Mouse (Mus musculus) Patski (cell line): ENCODE data around the gene Sfxn4. TPM values are rescaled to one million over a fixed set of nuclear protein-coding genes. Genes with fewer than 3 reads are reported as not detected.
A peak's percentile ranks its signal among the peaks of the same experiment; 100 is the strongest.
"Not testable (repeated sequence)": the region's sequence is repeated elsewhere in the genome, so short reads cannot be mapped to it uniquely, and the experiment has no call there.

Source experiments
- ATAC-seq: fragments of 100-300 bp; one replicate; pipeline ENCODE4 v1.8.0; 2021
- CTCF ChIA-PET: fragments of 350-600 bp; sonication (Branson Sonifier 250); formaldehyde crosslinking; loops from one replicate; lab custom pipeline; 2022; ENCODE audit warnings: inconsistent platforms; lab: Charles Lee
- POLR2A ChIA-PET: fragments of 350-600 bp; sonication (Branson Sonifier 250); formaldehyde crosslinking; loops from one replicate; lab custom pipeline; 2022; ENCODE audit warnings: antibody characterized with exemption, inconsistent platforms; lab: Charles Lee
- DNase-seq: peaks from one replicate; pipeline ENCODE4 v3.0.0-alpha.2; 2011; ENCODE audit warnings: low read depth, low spot score
- H3K27me3 ChIP-seq: fragments of 371-371 bp; one replicate; pipeline ENCODE4 v1.5.1; 2021
- CTCF ChIP-seq: fragments of 100-300 bp; IDR thresholded peaks from one replicate; pipeline ENCODE4 v1.5.1; 2021
- in situ Hi-C: fragments of 300-500 bp; cut with MboI; formaldehyde crosslinking; loops from 3 replicates; pipeline ENCODE4 v1.11.1; 2018; ENCODE audit warnings: low pct_unique_long_range_greater_than_20kb, mixed read lengths
- polyA plus RNA-seq: library from polyadenylated mRNA; unstranded; gene quantifications from one replicate; pipeline ENCODE4 v1.2.3, GENCODE M21; 2021

The Sfxn4 gene
- polyA plus RNA-seq, 1 experiment from 2014 or later: 6.8 TPM

DNA sequence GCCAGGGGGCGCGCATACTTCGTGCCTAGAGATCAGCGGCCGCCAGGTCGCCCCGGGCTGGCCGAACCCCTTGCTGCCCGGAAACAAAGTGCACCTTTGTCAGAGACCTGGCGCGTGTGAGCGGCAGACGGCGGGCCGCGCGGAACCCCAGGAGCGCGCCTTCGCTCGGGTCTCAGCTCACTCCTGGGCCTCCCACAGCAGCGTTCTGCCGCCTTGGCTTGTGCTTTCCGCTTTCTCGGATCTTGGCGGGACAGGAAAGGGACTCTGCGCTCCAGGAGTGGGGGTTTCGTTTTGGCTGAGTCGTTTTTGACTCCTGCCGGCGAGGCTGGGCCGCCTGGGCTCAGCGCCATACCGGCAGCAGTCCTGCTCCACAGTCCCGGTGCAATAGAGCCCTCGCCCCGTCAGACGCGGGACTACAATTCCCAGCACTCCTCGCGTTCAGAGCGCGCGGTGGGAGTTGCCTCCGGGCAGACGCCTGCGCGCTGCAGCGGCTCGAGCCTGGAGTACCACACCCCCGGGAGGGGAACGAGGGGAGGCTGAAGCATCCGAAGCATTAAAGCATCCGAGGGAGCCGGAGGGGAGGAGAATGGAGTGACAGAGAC is 28.5 kb upstream of the Sfxn4 start, which contains the start of gene Grk5:
Gene Grk5 (plus strand): TSS at position 36 of the 602 bp plus-strand sequence.
- in situ Hi-C loops: loop anchor here (5.0 kb wide), 1 partner anchor 197 kb away; no protein-coding TSS in a partner anchor
- no peaks in the 10 kb centered on the region for H3K27me3 ChIP-seq
- peak; percentile 100 for TF ChIP-seq CTCF
- POLR2A ChIA-PET: interaction anchor here (0.7 to 1.7 kb wide), 5 partner anchors 15 to 195 kb away, joined by 3 to 5 read pairs (median 3); no protein-coding TSS in a partner anchor
- CTCF ChIA-PET: interaction anchor here (0.9 to 6.4 kb wide), 12 partner anchors 13 to 222 kb away, joined by 3 to 66 read pairs (median 4); no protein-coding TSS in a partner anchor
- peak; percentile 94 for ATAC-seq
- DNase-seq: no peak

DNA sequence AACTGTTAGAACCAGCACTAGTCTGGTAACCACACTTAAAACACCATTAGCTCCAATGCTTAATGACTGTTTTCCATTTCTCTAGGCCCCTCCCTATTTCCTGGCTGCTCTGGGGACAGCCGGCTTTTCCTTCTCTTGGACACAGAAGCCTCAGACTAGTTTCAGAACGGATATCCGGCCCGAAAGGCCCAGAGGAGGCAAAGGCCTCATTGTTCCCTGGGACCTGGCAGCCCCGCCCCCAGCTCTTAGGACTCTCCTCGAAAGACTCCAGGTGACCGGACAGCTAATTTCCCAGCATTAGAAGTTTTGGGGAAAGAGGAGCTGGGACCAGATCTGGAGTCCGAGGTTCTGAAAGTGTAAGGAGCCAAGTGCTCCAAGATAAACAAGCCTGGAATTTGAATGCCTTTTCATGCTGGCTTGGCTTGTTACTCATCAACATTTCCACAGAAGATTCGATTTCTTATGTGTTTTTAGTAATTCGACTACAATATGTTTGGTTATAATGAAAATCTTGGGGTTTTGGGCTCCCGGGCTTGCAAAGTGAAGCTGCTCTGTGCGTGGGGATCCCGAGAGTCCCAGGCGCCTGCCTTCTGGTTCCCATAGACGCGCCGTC is 27.9 kb upstream of the Sfxn4 start:
- CTCF ChIA-PET: interaction anchor here (0.9 to 6.4 kb wide), 12 partner anchors 13 to 223 kb away, joined by 3 to 66 read pairs (median 4); no protein-coding TSS in a partner anchor
- in situ Hi-C loops: loop anchor here (5.0 kb wide), 1 partner anchor 198 kb away; no protein-coding TSS in a partner anchor
- POLR2A ChIA-PET: interaction anchor here (0.7 to 1.7 kb wide), 4 partner anchors 14 to 195 kb away, joined by 3 to 5 read pairs (median 3); no protein-coding TSS in a partner anchor
- TF ChIP-seq CTCF: no peak
- no peak for DNase-seq
- no peaks in the 10 kb centered on the region for H3K27me3 ChIP-seq
- ATAC-seq: peak; percentile 32

DNA sequence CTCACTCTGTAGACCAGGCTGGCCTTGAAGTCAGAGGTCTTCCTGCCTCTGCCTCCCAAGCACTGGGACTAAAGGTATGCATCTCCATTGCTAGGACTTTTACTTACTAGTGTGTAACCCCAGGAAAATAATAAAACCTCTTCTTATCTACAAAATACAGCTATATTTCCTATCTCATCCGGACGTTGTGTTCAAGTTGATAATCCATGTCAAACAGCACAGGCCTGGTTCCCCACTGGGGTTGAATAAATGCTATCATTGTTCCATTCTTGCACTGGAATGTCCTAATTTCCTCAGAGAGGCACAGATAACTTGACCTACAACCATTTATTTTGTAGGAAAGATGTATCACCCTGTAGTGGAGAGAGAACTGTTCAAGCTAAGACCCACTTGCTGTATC is 26.4 kb upstream of the Sfxn4 start:
- ChIA-PET CTCF (interaction anchor here (1.2 to 6.4 kb wide), 5 partner anchors 13 to 210 kb away, joined by 3 to 66 read pairs (median 4); partner anchors contain the start of gene Prdx3), POLR2A (no interaction called here)
- ATAC-seq (no peak), DNase-seq (no peak)
- no peaks in the 10 kb centered on the region for H3K27me3 ChIP-seq
- in situ Hi-C loops: loop anchor here (5.0 kb wide), 1 partner anchor 200 kb away; no protein-coding TSS in a partner anchor
- no peak for TF ChIP-seq CTCF

DNA sequence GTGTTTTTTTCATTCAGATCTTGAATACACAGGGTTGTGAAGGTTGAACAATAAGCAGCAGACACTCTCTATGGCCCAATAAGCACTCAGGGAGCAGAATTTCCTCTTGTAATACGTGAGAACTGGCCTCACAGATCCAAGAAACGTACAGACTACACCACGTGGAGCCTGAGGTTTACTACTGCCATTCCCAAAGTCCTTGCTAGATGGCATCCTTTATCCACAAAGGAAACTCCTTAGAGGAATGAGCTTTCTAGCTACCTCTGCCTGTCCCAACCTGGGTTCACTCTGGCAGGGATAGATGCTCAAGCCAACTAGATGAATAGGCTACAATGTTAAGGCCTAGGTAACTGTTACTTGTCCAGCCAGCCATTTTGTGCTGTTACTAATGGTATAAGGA is 21.9 kb upstream of the Sfxn4 start:
- peaks cover 3% of the 10 kb centered on the region for H3K27me3 ChIP-seq
- ChIA-PET CTCF (interaction anchor here (0.7 to 1.8 kb wide), 7 partner anchors 8 to 215 kb away, joined by 3 to 22 read pairs (median 5); no protein-coding TSS in a partner anchor), POLR2A (no interaction called here)
- in situ Hi-C loops: no loop called here
- no peak for DNase-seq
- TF ChIP-seq CTCF: peak; percentile 80
- peak; percentile 85 for ATAC-seq

DNA sequence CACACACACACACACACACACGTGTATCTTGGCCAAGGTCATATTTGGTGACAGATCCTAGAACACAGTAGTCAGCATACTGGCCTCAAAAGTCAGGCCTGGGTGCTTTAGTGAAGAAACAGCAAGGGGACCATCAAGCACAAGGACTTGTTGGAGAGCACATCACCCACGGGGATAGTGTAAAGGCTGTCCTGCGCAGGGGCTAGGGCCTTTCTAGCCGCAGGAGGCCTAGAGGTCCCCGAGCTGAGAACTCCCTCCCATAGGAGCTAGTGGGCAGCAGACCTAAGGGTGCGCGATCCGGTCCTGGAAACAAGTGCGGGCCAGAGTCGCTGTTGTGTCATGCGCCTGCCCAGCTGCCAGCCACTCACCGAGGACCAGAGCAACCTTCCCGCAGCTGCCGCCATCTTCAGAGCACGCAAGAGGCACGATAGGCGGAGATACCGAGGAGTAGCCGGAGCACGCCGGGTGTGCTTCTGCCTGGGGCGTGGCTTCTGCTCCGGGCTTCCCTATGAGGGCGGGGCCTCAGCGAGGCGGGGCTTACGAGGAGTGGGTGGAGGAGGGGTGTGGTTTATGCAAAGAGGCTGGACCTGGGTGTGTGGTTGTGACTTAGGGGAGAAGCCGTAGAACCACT is 12.9 kb upstream of the Sfxn4 start, which contains the start of gene Prdx3:
Gene Prdx3 (minus strand): TSS at position 493 of the 631 bp plus-strand sequence.
- ATAC-seq (peak; percentile 99), DNase-seq (no peak)
- TF ChIP-seq CTCF: no peak
- ChIA-PET CTCF (interaction anchor here (1.2 to 3.4 kb wide), 3 partner anchors 13 to 223 kb away, joined by 3 to 18 read pairs (median 5); no protein-coding TSS in a partner anchor), POLR2A (interaction anchor here (0.7 to 1.1 kb wide), 2 partner anchors 15 to 18 kb away, joined by 3 read pairs; partner anchors contain the start of gene Grk5)
- in situ Hi-C loops: no loop called here
- H3K27me3 ChIP-seq: no peaks in the 10 kb centered on the region

DNA sequence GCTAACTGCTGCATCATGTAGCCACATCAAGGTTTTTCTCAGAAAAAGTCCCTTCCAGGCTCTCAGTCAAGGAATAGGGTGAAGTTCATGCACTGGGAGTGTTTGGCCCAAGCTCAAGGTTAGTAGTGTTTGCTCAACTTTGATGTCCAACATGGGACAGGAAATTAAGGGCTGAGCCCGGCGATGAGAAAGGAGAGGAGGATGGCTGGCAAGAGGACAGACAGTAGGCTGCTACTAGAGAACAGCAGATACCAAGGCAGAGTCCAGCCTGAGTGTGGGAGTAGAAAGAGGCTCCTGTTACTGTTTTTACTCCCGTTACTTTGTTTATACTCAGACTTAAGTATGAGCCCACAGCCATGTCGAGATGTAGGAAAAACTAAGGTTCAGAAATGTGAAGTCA is 12.2 kb upstream of the Sfxn4 start:
- no peak for ATAC-seq
- POLR2A ChIA-PET: interaction anchor here (0.7 to 1.0 kb wide), 2 partner anchors 16 to 17 kb away, joined by 3 read pairs; partner anchors contain the start of gene Grk5

DNA sequence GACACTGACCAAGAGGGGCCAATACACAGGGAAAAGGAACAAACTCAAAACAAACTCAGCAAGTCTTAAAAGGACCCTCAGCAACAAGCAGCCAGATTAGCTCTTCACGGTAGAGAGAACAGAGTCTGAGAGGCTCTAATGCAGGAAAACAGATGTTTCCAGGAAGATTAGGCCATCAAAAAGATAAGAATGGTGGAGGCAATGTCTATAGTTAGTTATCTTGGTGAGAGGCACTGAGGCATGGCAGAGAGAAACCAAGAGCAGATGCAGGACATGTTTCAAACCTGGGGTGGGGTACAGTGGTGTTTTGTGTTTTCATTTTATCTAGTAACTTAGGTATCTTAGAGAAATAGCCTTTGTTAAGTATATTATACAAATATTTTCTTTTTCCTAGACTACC is 11.0 kb upstream of the Sfxn4 start:
- POLR2A ChIA-PET: no interaction called here
- ATAC-seq (no peak), DNase-seq (no peak)
- no peaks in the 10 kb centered on the region for H3K27me3 ChIP-seq
- in situ Hi-C loops: no loop called here
- TF ChIP-seq CTCF: no peak
- CTCF ChIA-PET: interaction anchor here (1.2 kb wide), 1 partner anchor 212 kb away, joined by 3 read pairs; no protein-coding TSS in a partner anchor

More for the DNA sequence above, 12.2 kb upstream of the Sfxn4 start:
- in situ Hi-C loops: no loop called here
- no peak for TF ChIP-seq CTCF
- no peaks in the 10 kb centered on the region for H3K27me3 ChIP-seq
- no peak for DNase-seq
- CTCF ChIA-PET: interaction anchor here (0.7 kb wide), 1 partner anchor 16 kb away, joined by 3 read pairs; the partner anchor contains the start of gene Grk5

DNA sequence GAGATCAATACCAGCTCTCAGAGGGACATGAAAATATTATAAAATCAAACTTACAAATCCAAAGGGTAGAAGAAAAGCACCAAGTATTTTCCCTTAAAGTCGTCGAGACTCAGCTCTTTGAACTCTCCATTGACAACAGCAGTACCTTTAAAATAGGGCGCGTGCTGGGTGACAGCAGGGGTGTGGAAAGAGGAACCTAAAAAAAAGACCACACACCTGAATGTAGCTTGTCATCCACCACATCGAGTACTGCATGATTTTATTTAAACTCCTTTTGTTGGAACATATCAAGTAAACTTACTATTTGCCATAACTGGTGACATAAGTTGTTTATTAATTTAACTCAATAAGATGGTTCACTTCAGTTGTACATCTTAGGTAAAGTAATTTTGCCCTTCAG is 10.1 kb upstream of the Sfxn4 start:
- no peaks in the 10 kb centered on the region for H3K27me3 ChIP-seq
- ChIA-PET CTCF (interaction anchor here (1.2 kb wide), 1 partner anchor 213 kb away, joined by 3 read pairs; no protein-coding TSS in a partner anchor), POLR2A (no interaction called here)
- DNase-seq (no peak), ATAC-seq (no peak)
- in situ Hi-C loops: no loop called here
- no peak for TF ChIP-seq CTCF

DNA sequence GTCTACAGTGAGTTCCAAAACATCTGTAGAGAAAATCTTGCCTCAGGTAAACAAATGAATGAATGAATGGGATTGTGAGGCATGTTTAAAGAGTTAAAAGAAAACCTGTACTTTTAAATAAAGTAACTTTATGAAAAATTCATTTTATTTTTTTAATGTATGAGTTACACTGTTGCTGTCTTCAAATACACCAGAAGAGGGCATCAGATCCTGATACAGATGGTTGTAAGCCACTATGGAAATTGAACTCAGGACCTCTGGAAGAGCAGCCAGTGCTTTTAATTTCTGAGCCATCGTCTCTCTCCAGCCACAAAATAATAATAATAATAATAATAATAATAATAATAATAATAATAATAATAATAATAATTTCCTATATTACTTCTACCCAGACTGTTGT is 9.2 kb upstream of the Sfxn4 start:
- ATAC-seq (no peak), DNase-seq (no peak)
- CTCF ChIA-PET: interaction anchor here (0.8 to 2.1 kb wide), 2 partner anchors 214 to 227 kb away, joined by 3 to 7 read pairs; no protein-coding TSS in a partner anchor
- TF ChIP-seq CTCF: peak; percentile 29
- POLR2A ChIA-PET: interaction anchor here (0.6 kb wide), 1 partner anchor 8 kb away, joined by 4 read pairs; no protein-coding TSS in a partner anchor
- H3K27me3 ChIP-seq: no peaks in the 10 kb centered on the region
- in situ Hi-C loops: no loop called here

DNA sequence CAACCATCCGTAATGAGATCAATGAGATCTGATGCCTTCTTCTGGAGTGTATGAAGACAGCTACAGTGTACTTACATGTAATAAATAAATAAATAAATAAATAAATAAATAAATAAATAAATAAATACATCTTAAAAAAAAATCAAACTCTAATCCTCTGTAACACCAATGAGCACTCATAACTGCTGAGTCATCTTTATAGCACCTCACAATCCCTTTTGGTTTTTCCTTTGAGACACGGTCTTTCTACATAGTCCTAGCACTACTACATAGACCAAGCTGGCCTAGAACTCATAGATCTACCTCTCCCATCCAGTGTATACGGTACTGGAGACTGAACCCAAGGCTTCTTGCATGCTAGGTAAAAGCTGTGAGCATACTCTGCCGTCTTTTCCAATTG is 4.9 kb upstream of the Sfxn4 start:
- in situ Hi-C loops, ATAC-seq, H3K27me3 ChIP-seq, POLR2A ChIA-PET, CTCF ChIA-PET, DNase-seq: not testable (repeated sequence)
